15 mouse cellular contexts compared by ENCODE assay signal in genomic region chr1:133772553-133772952, GRCm38 (mm10). TPM values are rescaled to one million over a fixed set of nuclear protein-coding genes. Genes with fewer than 3 reads are reported as not detected.
A peak's percentile ranks its signal among the peaks of the same experiment; 100 is the strongest.
DNase-seq lines count a peak whose midpoint lies in the region; ATAC-seq and TF ChIP-seq lines count a peak whose summit lies in the region.
"Had no signal": no experiment of that assay in that cellular context is flagged by ENCODE, and none has a peak within 500 bp of the region (broad histone marks: within the 10 kb centered on the region; RNA-seq: fewer than 3 reads in every experiment).

No protein-coding gene starts in this region.

- H3K27ac ChIP-seq in heart, embryonic 12.5 days (ENCODE audit: poor library complexity, severe bottlenecking): peak overlapping the region; percentile 56
- H3K27ac ChIP-seq in hindbrain, embryonic 12.5 days: no peak overlapping the region
- H3K27ac ChIP-seq in hindbrain, embryonic 14.5 days: no peak overlapping the region
- no peak overlapping the region for H3K27ac ChIP-seq in lung, embryonic 14.5 days (ENCODE audit: low read depth)
- H3K27ac ChIP-seq: embryonic facial prominence, embryonic 13.5 days; limb, embryonic 15.5 days had no signal

- no peak for TF ChIP-seq CTCF in lung, embryonic 14.5 days (IDR thresholded peaks at IDR 0.05; ENCODE audit: low read depth)

- no peak overlapping the region for H3K4me2 ChIP-seq in heart, embryonic 12.5 days
- H3K4me2 ChIP-seq in hindbrain, embryonic 12.5 days (replicated peaks): no peak overlapping the region
- H3K4me2 ChIP-seq in hindbrain, embryonic 14.5 days (replicated peaks): no peak overlapping the region
- H3K4me2 ChIP-seq in lung, embryonic 14.5 days: no peak overlapping the region
- H3K4me2 ChIP-seq: embryonic facial prominence, embryonic 13.5 days; forebrain, embryonic 15.5 days; limb, embryonic 15.5 days had no signal

- 0 out of 2 replicates have a peak, but pooled peaks cover 9% of the 10 kb centered on the region for H3K36me3 ChIP-seq in heart, embryonic 12.5 days
- H3K36me3 ChIP-seq in hindbrain, embryonic 12.5 days: no peaks in the 10 kb centered on the region
- H3K36me3 ChIP-seq in hindbrain, embryonic 14.5 days (replicated peaks; ENCODE audit: control insufficient read depth, insufficient read depth): no peaks in the 10 kb centered on the region
- H3K36me3 ChIP-seq in lung, embryonic 14.5 days (ENCODE audit: insufficient read depth): no peaks in the 10 kb centered on the region
- H3K36me3 ChIP-seq: forebrain, embryonic 15.5 days had no signal

- H3K4me1 ChIP-seq in heart, embryonic 12.5 days (replicated peaks): peaks cover 46% of the 10 kb centered on the region
- peaks cover 15% of the 10 kb centered on the region for H3K4me1 ChIP-seq in hindbrain, embryonic 12.5 days
- no peaks in the 10 kb centered on the region for H3K4me1 ChIP-seq in hindbrain, embryonic 14.5 days (replicated peaks; ENCODE audit: control insufficient read depth, insufficient read depth, low read length)
- H3K4me1 ChIP-seq in lung, embryonic 14.5 days (ENCODE audit: insufficient read depth): peaks cover 3% of the 10 kb centered on the region; the same call in 1 of the 2 replicates
- H3K4me1 ChIP-seq: forebrain, embryonic 15.5 days had no signal

- no peak for DNase-seq in heart, adult 18-20 months
- no peak for DNase-seq in hindbrain, embryonic 14.5 days (ENCODE audit: low spot score)
- DNase-seq in lung, embryonic 14.5 days: peak; percentile 17
- no peak for DNase-seq in lung, adult 18-20 months
- peak; percentile 59 for DNase-seq in testis, postnatal 10 days (ENCODE audit: low spot score)
- DNase-seq: cerebellum, postnatal 10 days; gastrocnemius, postnatal 25 days; midbrain, embryonic 14.5 days had no signal

- 42% methylated on average over 9 of the region's 9 CpGs for WGBS in heart, embryonic 12.5 days
- WGBS in hindbrain, embryonic 12.5 days: 55% methylated on average over 9 of the region's 9 CpGs
- WGBS in hindbrain, embryonic 14.5 days: 42% methylated on average over 9 of the region's 9 CpGs
- WGBS in lung, embryonic 14.5 days: 57% methylated on average over 9 of the region's 9 CpGs

- no peak overlapping the region for H3K4me3 ChIP-seq in heart, embryonic 12.5 days
- no peak overlapping the region for H3K4me3 ChIP-seq in hindbrain, embryonic 12.5 days
- no peak overlapping the region for H3K4me3 ChIP-seq in hindbrain, embryonic 14.5 days (replicated peaks; ENCODE audit: low read length)
- H3K4me3 ChIP-seq in lung, embryonic 14.5 days (ENCODE audit: low read depth, low read length): no peak overlapping the region
- H3K4me3 ChIP-seq: embryonic facial prominence, embryonic 13.5 days; forebrain, embryonic 15.5 days; limb, embryonic 15.5 days had no signal

- no peaks in the 10 kb centered on the region for H3K27me3 ChIP-seq in heart, embryonic 12.5 days (replicated peaks)
- no peaks in the 10 kb centered on the region for H3K27me3 ChIP-seq in hindbrain, embryonic 12.5 days
- no peaks in the 10 kb centered on the region for H3K27me3 ChIP-seq in hindbrain, embryonic 14.5 days (ENCODE audit: control insufficient read depth, insufficient read depth, low read length)
- H3K27me3 ChIP-seq in lung, embryonic 14.5 days (ENCODE audit: insufficient read depth, low read length): no peaks in the 10 kb centered on the region
- H3K27me3 ChIP-seq: embryonic facial prominence, embryonic 13.5 days; forebrain, embryonic 15.5 days; limb, embryonic 15.5 days had no signal

- H3K9ac ChIP-seq in heart, embryonic 12.5 days: no peak overlapping the region
- 0 out of 2 replicates have a peak overlapping the region, but pooled peaks have one; percentile 6 for H3K9ac ChIP-seq in hindbrain, embryonic 12.5 days
- no peak overlapping the region for H3K9ac ChIP-seq in hindbrain, embryonic 14.5 days
- no peak overlapping the region for H3K9ac ChIP-seq in lung, embryonic 14.5 days
- H3K9ac ChIP-seq: embryonic facial prominence, embryonic 13.5 days; forebrain, embryonic 15.5 days; limb, embryonic 15.5 days had no signal

- H3K9me3 ChIP-seq in heart, embryonic 12.5 days (replicated peaks): no peaks in the 10 kb centered on the region
- no peaks in the 10 kb centered on the region for H3K9me3 ChIP-seq in hindbrain, embryonic 12.5 days (replicated peaks)
- H3K9me3 ChIP-seq in hindbrain, embryonic 14.5 days (ENCODE audit: control insufficient read depth, low read length): no peaks in the 10 kb centered on the region
- H3K9me3 ChIP-seq in lung, embryonic 14.5 days (ENCODE audit: low read depth, low read length): no peaks in the 10 kb centered on the region
- H3K9me3 ChIP-seq: embryonic facial prominence, embryonic 13.5 days; forebrain, embryonic 15.5 days; G1E; limb, embryonic 15.5 days had no signal

- peak; percentile 67; the same call in 1 of the 2 replicates for ATAC-seq in heart, embryonic 12.5 days (ENCODE audit: insufficient number of reproducible peaks, low FRiP score)
- ATAC-seq in hindbrain, embryonic 12.5 days (ENCODE audit: low FRiP score): no peak
- ATAC-seq in hindbrain, embryonic 14.5 days (ENCODE audit: low FRiP score): no peak
- ATAC-seq in lung, embryonic 14.5 days (ENCODE audit: insufficient read depth): no peak
- ATAC-seq in megakaryocyte progenitor cell, adult 5-6 weeks (replicated peaks; ENCODE audit: poor library complexity): no peak
- ATAC-seq: forebrain, embryonic 15.5 days had no signal

RNA-seq across cellular contexts. Expression of gene Atp2b4, which starts 28.3 kb away (rescaled TPM):
- 24.5 and 29.6 TPM in 2 replicates for polyA plus RNA-seq in heart, embryonic 12.5 days (2016; fragmentation: Nextera tagmentation; extraction: Ambion mirVana)
- total RNA-seq in heart, adult 18-20 months (2021): 10 to 100 TPM; 17.2 to 19.3 TPM
- 12.2 and 16.3 TPM in 2 replicates for polyA plus RNA-seq in hindbrain, embryonic 12.5 days (2016; fragmentation: Nextera tagmentation; extraction: Ambion mirVana)
- polyA plus RNA-seq in hindbrain, embryonic 14.5 days (2014; fragmentation: Nextera tagmentation; extraction: Ambion mirVana): 21.1 and 23.3 TPM in 2 replicates
- 11.2 and 12.7 TPM in 2 replicates for polyA plus RNA-seq in lung, embryonic 14.5 days (2014; fragmentation: Nextera tagmentation; extraction: Ambion mirVana)
- 33.6 and 40.5 TPM in 2 replicates for total RNA-seq in megakaryocyte progenitor cell, adult 5-6 weeks (2015)
- 30.7 and 34.7 TPM in 2 replicates for total RNA-seq in megakaryocyte progenitor cell, adult 5-6 weeks (2017)

Comparison
In these comparisons a context has a peak if more than half of its experiments do, and no peak if none do; other contexts are left out.
1. DNase-seq: peak in lung, embryonic 14.5 days (single experiment) and testis, postnatal 10 days (single experiment); none in heart, adult 18-20 months (0 of 2), hindbrain, embryonic 14.5 days (single experiment) and lung, adult 18-20 months (0 of 2).